Mouse (Mus musculus) olfactory bulb, adult 2 months (tissue): ENCODE data around the gene Sparcl1. TPM values are rescaled to one million over a fixed set of nuclear protein-coding genes. Genes with fewer than 3 reads are reported as not detected.

Experiments
- H3K27ac ChIP-seq: fragments of 200-500 bp; 2 replicates; pipeline ENCODE4 v1.5.1; 2012; ENCODE audit warnings: low read depth, low read length; ENCODE audit not compliant: insufficient read depth
- H3K4me1 ChIP-seq: fragments of 200-500 bp; 2 replicates; pipeline ENCODE4 v1.6.1; 2012; ENCODE audit warnings: low read length; ENCODE audit not compliant: control insufficient read depth, insufficient read depth
- H3K4me3 ChIP-seq: fragments of 200-500 bp; 2 replicates; pipeline ENCODE4 v1.5.1; 2012; ENCODE audit warnings: mild to moderate bottlenecking, low read depth, low read length, moderate library complexity; ENCODE audit not compliant: insufficient read depth
- CTCF ChIP-seq: fragments of 200-500 bp; IDR thresholded peaks from 2 replicates; pipeline ENCODE4 v1.5.1; 2012; ENCODE audit warnings: low read depth, mild to moderate bottlenecking, low read length, moderate library complexity; ENCODE audit not compliant: insufficient read depth
- POLR2A ChIP-seq: fragments of 200-500 bp; IDR thresholded peaks from 2 replicates; pipeline ENCODE4 v1.6.1; 2012; ENCODE audit warnings: mild to moderate bottlenecking, low read depth, low read length, moderate library complexity; ENCODE audit not compliant: insufficient read depth
- WGBS: fragments of 180-500 bp; shearing (Covaris S2); methylation state at CpG from one replicate; pipeline ENCODE4 v1.1.7; 2018; 5-methylcytosine and 5-hydroxymethylcytosine counted together
- polyA plus RNA-seq: library from polyadenylated mRNA; stranded (reverse); fragments of >200 nt; gene quantifications from 2 replicates; pipeline ENCODE4 v1.2.4, GENCODE M21; 2012; ENCODE audit warnings: low replicate concordance; ENCODE audit not compliant: missing spikeins, insufficient read depth, insufficient read length

Sparcl1 gene
- 627 and 723 TPM in 2 replicates for polyA plus RNA-seq

DNA sequence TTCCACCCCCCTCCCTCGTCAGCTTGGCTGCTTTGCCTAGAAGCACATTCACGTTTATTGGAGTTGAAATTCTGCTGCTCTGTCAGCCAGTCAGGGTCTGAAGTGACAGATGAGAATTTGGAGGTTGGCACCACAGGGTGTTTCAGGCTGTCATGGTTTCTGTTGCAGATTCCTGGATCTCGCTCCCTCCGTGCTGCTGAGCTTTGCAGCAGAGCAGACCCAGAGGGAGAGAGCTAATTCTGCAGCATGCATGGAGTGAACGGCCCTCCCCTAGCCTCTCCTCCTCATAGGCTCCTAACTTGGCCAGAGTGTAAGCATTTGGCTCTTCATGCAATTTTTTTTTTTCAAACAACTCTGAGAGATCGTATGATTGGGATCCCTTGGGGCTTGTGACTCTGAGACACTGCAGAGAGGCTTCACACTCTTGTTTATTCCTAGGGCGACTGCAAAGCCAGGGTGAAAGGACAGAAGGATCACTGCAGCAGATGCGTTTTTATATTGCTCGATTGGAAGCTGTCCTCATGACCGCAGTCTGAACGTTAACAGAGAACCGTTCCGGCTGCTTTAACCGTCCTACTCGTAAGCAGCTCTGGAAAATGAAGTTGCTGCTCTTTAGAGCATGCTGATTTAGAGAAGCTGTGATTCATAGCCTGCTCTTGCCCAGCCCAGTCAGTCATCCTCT, at the start of gene Sparcl1:
Gene Sparcl1 (minus strand): TSS at position 243 of the 682 bp plus-strand sequence.
- TF ChIP-seq CTCF: no peak
- TF ChIP-seq POLR2A: peak; percentile 20; the same call in 1 of the 2 replicates
- peak within 1 kb of the TSS; percentile 52 for H3K4me3 ChIP-seq
- peaks cover 15% of the 10 kb centered on the region for H3K4me1 ChIP-seq
- H3K27ac ChIP-seq: peak within 1 kb of the TSS; percentile 97
- 10% methylated on average over 15 of the region's 15 CpGs for WGBS

DNA sequence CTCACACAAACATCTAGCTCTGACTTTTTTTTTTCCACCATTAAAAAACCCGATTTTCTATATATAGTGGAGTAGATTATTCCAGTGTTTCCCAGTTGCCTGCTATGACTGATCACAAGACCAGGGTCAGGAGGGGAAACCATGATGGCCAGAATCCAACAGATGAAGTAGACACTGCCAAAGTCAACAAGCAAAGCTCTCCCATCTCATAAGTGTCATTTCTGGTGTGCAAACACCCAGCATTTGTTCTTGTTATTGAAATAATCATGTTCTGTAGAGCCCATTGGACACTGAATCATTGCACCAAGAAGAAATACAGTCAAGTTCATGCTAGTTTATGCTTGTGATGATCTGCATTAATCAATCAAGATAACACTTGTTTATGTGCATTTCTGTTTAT, 47.9 kb upstream of the Sparcl1 start:
- H3K4me1 ChIP-seq: no peaks in the 10 kb centered on the region
- H3K27ac ChIP-seq: no peak overlapping the region
- WGBS: 80% methylated on average over 1 of the region's 1 CpGs
- TF ChIP-seq POLR2A (no peak), CTCF (no peak)
- H3K4me3 ChIP-seq: no peak overlapping the region

DNA sequence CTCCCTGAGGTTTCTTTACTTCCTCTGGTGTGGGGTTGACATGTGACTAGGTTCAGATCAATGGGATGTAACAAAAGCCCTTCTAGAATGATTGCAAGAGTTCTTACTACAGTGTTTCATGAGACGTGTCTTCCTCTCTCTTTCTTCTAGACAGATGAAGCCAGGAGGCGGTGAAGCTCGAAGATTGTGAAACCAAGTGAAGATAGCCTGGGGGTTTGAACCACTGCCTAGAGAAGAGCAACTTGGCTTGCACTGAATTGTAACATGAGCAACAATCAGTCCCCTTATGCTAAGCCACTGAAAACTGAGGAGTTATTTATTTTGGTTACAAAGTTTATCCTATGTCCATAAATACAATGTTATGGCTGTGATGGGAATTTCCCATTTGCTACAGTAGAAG, 47.0 kb upstream of the Sparcl1 start:
- Histone ChIP-seq H3K4me1 (no peaks in the 10 kb centered on the region), H3K4me3 (no peak overlapping the region), H3K27ac (no peak overlapping the region)
- 86% methylated on average over 3 of the region's 3 CpGs for WGBS
- TF ChIP-seq CTCF: no peak
- no peak for TF ChIP-seq POLR2A

DNA sequence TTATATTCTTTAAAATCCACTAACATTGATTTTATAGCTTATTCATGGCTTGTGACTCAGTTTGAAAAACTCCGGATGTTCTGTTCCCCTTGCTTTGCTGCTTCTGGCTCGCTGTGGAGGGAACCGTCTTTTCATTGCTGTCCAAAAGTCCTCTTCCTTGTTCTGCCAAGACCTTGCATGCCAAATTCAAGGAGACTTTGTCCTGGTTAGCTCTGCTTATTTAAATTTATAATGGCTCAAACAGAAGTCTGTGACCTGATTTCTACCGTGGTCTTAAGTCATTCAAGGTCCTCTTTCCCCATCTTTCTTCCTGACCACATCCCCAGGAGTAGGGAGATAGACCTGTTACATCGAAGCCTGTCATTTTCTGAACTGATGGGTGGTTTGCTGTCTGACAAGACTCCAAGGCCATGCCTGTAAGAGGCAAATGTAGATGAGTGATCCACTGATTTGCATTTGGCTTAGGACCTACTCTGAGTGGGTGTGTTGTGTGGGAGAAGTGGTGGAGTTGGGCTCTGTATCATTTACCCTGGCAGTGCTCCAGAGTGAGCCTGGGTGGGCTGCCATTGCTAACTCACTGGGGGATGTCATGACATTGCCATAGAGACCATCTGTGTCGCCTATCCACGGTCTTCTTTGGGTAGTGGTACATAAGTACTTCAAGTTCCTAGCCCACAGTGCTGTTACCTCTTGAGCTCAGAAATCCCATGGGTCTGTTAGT, 45.0 kb upstream of the Sparcl1 start:
- Histone ChIP-seq H3K4me1 (no peaks in the 10 kb centered on the region), H3K4me3 (no peak overlapping the region), H3K27ac (no peak overlapping the region)
- no peak for TF ChIP-seq CTCF
- TF ChIP-seq POLR2A: no peak
- WGBS: 48% methylated on average over 7 of the region's 7 CpGs

DNA sequence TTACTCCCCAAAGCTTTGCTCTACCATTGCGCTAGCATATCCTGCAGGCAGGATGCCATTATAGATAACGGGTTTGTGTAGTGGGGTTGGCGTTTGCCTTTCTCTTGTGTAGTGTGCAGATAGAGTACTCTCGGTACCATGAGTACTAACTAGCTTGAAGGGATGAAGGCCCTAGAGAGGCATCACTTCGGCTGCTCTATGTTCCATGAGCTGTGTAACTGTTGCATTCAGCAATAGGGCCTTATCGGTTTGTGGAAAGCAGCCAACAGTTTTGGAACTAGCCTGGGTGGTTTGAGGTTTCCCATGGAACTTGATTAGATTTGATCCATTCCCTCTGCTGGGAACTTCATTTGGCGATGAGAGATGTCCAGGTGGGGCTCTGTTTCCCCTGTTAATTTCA, 44.2 kb upstream of the Sparcl1 start:
- Histone ChIP-seq H3K27ac (peak overlapping the region; percentile 54; the same call in 1 of the 2 replicates), H3K4me1 (no peaks in the 10 kb centered on the region), H3K4me3 (no peak overlapping the region)
- TF ChIP-seq POLR2A (no peak), CTCF (no peak)
- WGBS: 80% methylated on average over 7 of the region's 7 CpGs

DNA sequence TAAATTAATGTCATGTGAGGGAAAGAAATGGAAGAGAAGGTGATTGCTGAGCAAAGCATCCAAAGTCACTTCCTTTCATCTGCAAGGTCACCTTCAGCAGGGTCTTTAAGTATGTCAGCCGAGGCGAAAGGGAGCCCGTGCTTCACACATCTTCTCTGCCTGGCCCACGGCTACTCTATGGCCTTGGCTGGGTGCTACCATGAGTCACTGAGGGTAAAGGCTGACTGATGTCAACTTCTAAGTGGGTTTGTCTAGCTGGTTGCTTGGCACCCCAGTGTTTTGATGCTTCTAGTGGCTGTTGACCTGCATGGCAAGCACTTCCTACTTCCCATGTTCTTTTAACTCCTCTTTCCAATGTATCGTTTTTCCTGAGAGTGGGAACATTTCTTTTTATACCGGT, 36.7 kb upstream of the Sparcl1 start:
- Histone ChIP-seq H3K27ac (no peak overlapping the region), H3K4me3 (no peak overlapping the region), H3K4me1 (no peaks in the 10 kb centered on the region)
- 95% methylated on average over 6 of the region's 6 CpGs for WGBS
- no peak for TF ChIP-seq CTCF
- TF ChIP-seq POLR2A: no peak

DNA sequence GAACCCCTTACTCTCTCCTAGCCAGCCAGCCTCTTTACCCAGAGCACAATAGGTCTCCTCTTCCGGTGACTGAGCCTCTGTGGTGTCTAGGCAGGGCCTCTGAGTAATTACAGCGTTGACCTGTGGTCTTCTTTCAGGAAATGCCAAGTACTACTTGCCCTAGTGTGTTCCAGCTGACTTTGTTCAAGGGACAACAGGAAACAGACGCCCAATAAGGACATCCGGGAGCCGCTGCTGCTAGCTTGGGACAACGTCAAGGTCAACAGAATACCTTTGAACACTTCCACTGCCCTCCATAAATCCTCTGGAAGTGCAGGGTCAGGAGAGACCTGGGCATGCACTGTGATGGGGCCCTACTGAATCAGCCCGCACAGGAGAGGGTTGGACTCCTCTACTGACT, 35.8 kb upstream of the Sparcl1 start:
- Histone ChIP-seq H3K27ac (no peak overlapping the region), H3K4me1 (no peaks in the 10 kb centered on the region), H3K4me3 (no peak overlapping the region)
- TF ChIP-seq CTCF: no peak
- TF ChIP-seq POLR2A: no peak
- 73% methylated on average over 7 of the region's 7 CpGs for WGBS

DNA sequence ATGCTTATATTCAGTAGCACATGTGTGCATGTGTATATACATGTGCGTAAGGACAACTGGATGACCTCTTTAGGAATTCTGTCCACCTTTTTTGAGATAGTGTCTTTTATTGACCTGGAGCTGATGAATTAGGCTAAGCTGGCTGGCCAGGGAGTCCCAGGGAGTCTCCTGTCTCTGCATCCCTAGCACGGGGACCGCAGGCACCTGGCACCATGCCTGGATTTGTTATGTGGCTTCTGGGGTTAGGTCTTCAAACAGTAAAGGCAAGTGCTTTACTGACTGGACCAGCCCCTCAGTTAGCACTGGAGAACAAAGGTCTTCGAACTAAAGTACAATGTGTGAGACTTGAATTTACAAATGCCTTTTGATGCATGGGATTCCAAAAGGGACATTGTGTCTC, 30.5 kb upstream of the Sparcl1 start:
- Histone ChIP-seq H3K27ac (no peak overlapping the region), H3K4me3 (no peak overlapping the region), H3K4me1 (no peaks in the 10 kb centered on the region)
- 81% methylated on average over 4 of the region's 4 CpGs for WGBS
- TF ChIP-seq CTCF (no peak), POLR2A (no peak)

DNA sequence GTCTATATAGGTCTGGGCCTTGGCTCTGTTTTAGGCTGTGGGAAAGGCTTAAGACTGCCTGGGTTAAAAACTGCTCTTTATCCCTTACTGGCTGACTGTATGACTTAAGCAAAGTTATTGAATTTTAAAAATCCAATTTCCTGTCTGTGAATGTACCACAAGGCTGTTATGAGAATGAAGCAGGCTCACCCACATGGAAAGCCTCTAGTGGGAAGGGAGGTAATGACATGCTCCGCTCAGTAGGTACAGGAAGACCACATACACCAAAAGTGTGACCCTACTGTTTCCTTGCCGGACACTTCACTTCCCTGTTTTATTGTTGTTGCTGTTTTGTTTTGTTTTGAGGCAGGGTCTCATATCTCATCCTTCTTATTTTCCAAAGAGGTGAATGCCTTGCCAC, 27.5 kb upstream of the Sparcl1 start:
- no peaks in the 10 kb centered on the region for H3K4me1 ChIP-seq
- no peak overlapping the region for H3K27ac ChIP-seq
- H3K4me3 ChIP-seq: no peak overlapping the region
- no peak for TF ChIP-seq POLR2A
- TF ChIP-seq CTCF: no peak
- 91% methylated on average over 2 of the region's 2 CpGs for WGBS
